Mouse (Mus musculus) heart, embryonic 11.5 days (tissue): ENCODE data around the gene Lipt2. TPM values are rescaled to one million over a fixed set of nuclear protein-coding genes. Genes with fewer than 3 reads are reported as not detected.
A peak's percentile ranks its signal among the peaks of the same experiment; 100 is the strongest.

ENCODE experiments used
- ATAC-seq: fragments of 200-750 bp; cut with Nextera tagmentation; replicated peaks from 2 replicates; pipeline ENCODE4 v1.8.0; 2017; ENCODE audit warnings: moderate library complexity; ENCODE audit not compliant: insufficient number of reproducible peaks, low FRiP score, low TSS enrichment
- H3K27ac ChIP-seq: fragments of 300-500 bp; sonication (generic); 2 replicates; pipeline ENCODE4 v1.5.1; 2014; ENCODE audit warnings: mild to moderate bottlenecking, low read depth, low read length
- H3K27me3 ChIP-seq: fragments of 300-500 bp; sonication (generic); 2 replicates; pipeline ENCODE4 v1.6.1; 2014; ENCODE audit warnings: mild to moderate bottlenecking, low read length, mixed read lengths; ENCODE audit not compliant: control insufficient read depth, insufficient read depth
- H3K36me3 ChIP-seq: fragments of 300-500 bp; sonication (generic); 2 replicates; pipeline ENCODE4 v1.6.1; 2014; ENCODE audit warnings: mild to moderate bottlenecking, low read length, moderate library complexity, mixed read lengths; ENCODE audit not compliant: control insufficient read depth, insufficient read depth
- H3K4me1 ChIP-seq: fragments of 300-500 bp; sonication (generic); 2 replicates; pipeline ENCODE4 v1.6.1; 2014; ENCODE audit warnings: low read length; ENCODE audit not compliant: control insufficient read depth, insufficient read depth
- H3K4me2 ChIP-seq: fragments of 300-500 bp; sonication (generic); 2 replicates; pipeline ENCODE4 v1.6.1; 2014; ENCODE audit warnings: mild to moderate bottlenecking, moderate library complexity
- H3K4me3 ChIP-seq: fragments of 300-500 bp; sonication (generic); 2 replicates; pipeline ENCODE4 v1.5.1; 2014; ENCODE audit warnings: low read depth, low read length
- H3K9ac ChIP-seq: fragments of 300-500 bp; sonication (generic); 2 replicates; pipeline ENCODE4 v1.6.1; 2014; ENCODE audit warnings: mild to moderate bottlenecking, low read depth, low read length, moderate library complexity
- H3K9me3 ChIP-seq: fragments of 300-500 bp; sonication (generic); replicated peaks from 2 replicates; pipeline ENCODE4 v1.6.1; 2016; ENCODE audit warnings: low read length; ENCODE audit not compliant: control insufficient read depth
- WGBS: fragments of 180-500 bp; shearing (Covaris S2); extraction: QIAGEN DNeasy Blood & Tissue Kit; methylation state at CpG from one replicate; pipeline ENCODE4 v1.1.7; 2014; ENCODE audit not compliant: insufficient replicate concordance; 5-methylcytosine and 5-hydroxymethylcytosine counted together
- polyA plus RNA-seq: library from polyadenylated mRNA; unstranded; fragments of >200 nt; fragmentation: Nextera tagmentation; extraction: Ambion mirVana; gene quantifications from 2 replicates; pipeline ENCODE4 v1.2.1, GENCODE M21; 2014

The Lipt2 gene
- polyA plus RNA-seq: 12.8 and 17.3 TPM in 2 replicates

DNA sequence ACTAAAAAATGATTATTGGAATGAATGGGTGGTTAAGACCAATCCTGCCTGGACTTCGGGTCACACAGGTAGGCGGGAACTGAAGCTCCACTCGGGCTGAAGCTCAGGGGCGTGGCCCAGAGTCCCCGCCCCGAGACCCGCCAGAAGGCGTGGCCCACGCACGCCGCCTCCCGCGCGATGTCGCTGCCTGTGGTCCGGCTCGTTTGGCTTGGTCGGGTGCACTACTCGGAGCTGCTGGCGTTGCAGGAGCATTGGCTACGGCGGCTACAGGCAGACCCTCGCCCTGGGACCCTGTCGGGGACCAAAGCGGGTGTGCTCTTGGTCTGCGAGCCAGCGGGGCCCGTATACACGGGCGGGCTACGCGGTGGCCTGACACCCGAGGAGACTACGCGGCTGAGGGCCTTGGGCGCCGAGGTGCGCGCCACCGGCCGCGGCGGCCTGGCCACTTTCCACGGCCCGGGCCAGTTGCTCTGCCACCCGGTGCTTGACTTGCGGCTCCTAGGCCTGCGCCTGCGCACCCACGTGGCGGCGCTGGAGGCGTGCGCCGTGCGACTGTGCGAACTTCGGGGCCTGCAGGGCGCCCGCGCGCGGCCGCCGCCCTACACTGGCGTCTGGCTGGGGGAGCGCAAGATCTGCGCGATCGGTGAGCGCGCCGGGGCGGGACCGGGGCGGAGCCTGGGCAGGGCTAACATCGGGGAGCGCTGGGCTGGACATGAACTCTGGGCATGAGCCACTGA lies at the start of gene Lipt2:
Lipt2 (plus strand) TSS at position 173 of the 737 bp plus-strand sequence.
- Histone ChIP-seq H3K9me3 (no peaks in the 10 kb centered on the region), H3K36me3 (no peaks in the 10 kb centered on the region), H3K4me1 (peaks cover 3% of the 10 kb centered on the region; the same call in 1 of the 2 replicates), H3K27ac (peak within 1 kb of the TSS; percentile 95), H3K9ac (peak within 1 kb of the TSS; percentile 97), H3K27me3 (no peaks in the 10 kb centered on the region), H3K4me2 (peak within 1 kb of the TSS; percentile 94), H3K4me3 (peak within 1 kb of the TSS; percentile 83)
- peak; percentile 98 for ATAC-seq
- under 1% methylated on average over 71 of the region's 78 CpGs for WGBS

DNA sequence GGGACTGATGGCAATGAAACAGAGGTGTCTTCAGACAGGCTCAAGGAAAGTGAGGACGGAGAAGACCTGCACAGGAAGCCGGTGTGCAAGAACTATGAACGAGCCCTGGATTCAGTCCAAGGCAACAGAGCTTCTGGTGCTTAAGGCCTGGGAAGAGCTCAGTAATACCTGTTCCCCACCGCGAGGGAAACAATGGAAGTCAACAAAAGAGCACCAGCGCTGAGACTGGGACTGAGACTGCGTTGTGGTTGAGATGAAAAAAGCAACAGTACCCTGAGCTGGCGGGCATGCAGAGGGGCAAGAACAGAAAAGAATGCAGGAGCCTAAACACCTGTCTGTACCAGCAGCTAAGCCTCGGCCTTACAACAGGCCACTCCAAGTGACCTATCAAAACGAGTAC lies 47.6 kb upstream of the Lipt2 start:
- Histone ChIP-seq H3K4me2 (no peak overlapping the region), H3K27me3 (no peaks in the 10 kb centered on the region), H3K4me1 (no peaks in the 10 kb centered on the region), H3K9ac (no peak overlapping the region), H3K4me3 (no peak overlapping the region), H3K27ac (no peak overlapping the region), H3K36me3 (peaks cover 5% of the 10 kb centered on the region; the same call in 1 of the 2 replicates), H3K9me3 (no peaks in the 10 kb centered on the region)
- ATAC-seq: no peak
- 78% methylated on average over 10 of the region's 10 CpGs for WGBS

DNA sequence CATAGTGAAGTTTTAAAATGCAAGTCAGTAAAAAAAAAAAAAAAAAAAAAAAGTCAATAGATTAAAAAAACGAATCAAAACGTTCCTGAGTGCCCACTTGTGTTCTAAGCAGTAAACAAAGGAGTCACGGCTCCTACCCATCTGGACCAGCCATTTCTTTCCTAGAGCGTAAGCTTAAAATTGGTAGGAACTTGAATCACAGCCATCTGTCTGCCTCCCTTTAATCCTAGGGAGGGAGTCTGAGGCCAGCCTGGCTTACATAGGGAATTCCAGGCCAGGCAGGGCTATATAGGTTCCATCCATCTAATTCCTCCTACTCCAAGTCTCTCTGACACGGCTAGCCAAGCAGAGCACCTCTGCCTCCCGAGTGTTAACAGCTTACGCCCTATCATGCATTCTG lies 45.3 kb upstream of the Lipt2 start:
- H3K27me3 ChIP-seq: no peaks in the 10 kb centered on the region
- H3K4me2 ChIP-seq: no peak overlapping the region
- H3K9ac ChIP-seq: no peak overlapping the region
- ATAC-seq: no peak
- H3K36me3 ChIP-seq: peaks cover 6% of the 10 kb centered on the region; the same call in 1 of the 2 replicates
- H3K4me3 ChIP-seq: no peak overlapping the region
- 81% methylated on average over 7 of the region's 7 CpGs for WGBS
- H3K27ac ChIP-seq: no peak overlapping the region
- no peaks in the 10 kb centered on the region for H3K4me1 ChIP-seq
- no peaks in the 10 kb centered on the region for H3K9me3 ChIP-seq

DNA sequence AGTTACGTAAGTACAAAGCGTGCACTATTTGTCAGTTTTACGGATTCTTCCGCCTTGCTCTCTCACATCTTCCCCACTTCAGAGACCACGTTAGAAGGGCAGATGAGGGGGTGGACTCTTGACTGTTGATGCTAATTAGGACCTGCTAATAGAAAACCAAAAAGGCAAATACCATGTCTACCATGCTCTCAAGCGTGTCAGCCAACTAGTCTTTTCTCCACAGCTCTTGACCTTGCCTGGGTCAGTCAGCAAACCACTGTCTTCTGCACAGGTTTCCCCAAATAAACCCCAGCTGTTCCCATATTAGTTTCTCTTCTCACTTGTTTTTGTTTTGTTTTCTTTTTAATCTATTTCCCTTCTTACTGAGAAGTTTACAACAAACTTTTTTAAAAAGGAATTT lies 44.8 kb upstream of the Lipt2 start:
- H3K27me3 ChIP-seq: no peaks in the 10 kb centered on the region
- H3K4me1 ChIP-seq: no peaks in the 10 kb centered on the region
- 91% methylated on average over 6 of the region's 6 CpGs for WGBS
- H3K27ac ChIP-seq: no peak overlapping the region
- no peak overlapping the region for H3K4me3 ChIP-seq
- no peaks in the 10 kb centered on the region for H3K9me3 ChIP-seq
- peaks cover 6% of the 10 kb centered on the region; the same call in 1 of the 2 replicates for H3K36me3 ChIP-seq
- no peak for ATAC-seq
- no peak overlapping the region for H3K9ac ChIP-seq
- H3K4me2 ChIP-seq: no peak overlapping the region

DNA sequence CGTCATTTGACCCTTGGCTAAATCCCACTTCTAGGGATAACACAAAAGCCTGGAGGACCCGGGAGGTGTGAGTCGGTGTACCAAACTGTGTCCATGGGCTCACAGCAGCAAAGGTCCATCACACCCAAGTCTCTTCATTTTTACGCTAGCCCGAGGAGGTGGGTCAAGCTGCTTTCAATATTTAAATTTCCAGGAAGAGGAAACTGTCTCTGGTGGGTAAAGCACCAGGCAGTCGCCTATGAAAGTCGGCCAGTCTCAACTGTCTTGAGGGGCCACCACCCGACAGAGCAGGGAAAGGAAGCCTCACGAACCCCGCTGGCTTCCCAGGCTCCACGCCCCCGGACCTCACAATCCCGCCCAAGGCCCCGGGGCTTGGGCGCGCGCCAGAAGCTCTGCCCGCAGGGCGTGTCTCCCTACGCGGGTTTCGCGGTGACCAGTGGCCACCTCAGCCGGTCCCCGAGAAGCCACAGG lies 38.3 kb upstream of the Lipt2 start:
- Histone ChIP-seq H3K4me1 (0 out of 2 replicates have a peak, but pooled peaks cover 3% of the 10 kb centered on the region), H3K4me3 (peak overlapping the region; percentile 95), H3K4me2 (peak overlapping the region; percentile 70), H3K36me3 (0 out of 2 replicates have a peak, but pooled peaks cover 2% of the 10 kb centered on the region), H3K27ac (peak overlapping the region; percentile 91), H3K9ac (peak overlapping the region; percentile 94), H3K27me3 (no peaks in the 10 kb centered on the region), H3K9me3 (no peaks in the 10 kb centered on the region)
- ATAC-seq: peak; percentile 66
- under 1% methylated on average over 25 of the region's 25 CpGs for WGBS

DNA sequence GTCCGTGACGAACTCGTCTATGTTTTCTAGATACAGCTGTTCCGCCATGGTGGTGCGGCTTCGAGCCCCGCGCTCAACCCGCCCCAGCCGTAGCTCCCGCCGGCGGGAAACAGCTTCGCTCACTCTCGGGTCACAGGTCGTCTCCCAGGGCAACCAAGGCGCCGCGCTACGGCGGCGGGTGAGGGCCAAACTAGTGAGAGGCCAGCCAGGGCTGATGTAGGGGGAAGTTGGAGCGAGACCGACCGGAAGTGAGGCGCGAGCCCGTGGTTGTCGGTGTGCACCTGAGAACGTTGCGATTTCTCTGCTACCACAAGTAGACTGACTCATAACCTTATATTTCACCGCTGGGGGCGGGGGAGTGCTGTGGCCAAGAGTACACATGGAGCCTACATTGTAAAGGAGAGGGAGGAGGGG lies 37.7 kb upstream of the Lipt2 start, which contains the start of gene Pold3:
Pold3 (minus strand) TSS at position 190 of the 414 bp plus-strand sequence.
- Histone ChIP-seq H3K4me2 (peak within 1 kb of the TSS; percentile 70), H3K4me3 (peak within 1 kb of the TSS; percentile 95), H3K27me3 (no peaks in the 10 kb centered on the region), H3K27ac (peak within 1 kb of the TSS; percentile 91), H3K36me3 (0 out of 2 replicates have a peak, but pooled peaks cover 2% of the 10 kb centered on the region), H3K9ac (peak within 1 kb of the TSS; percentile 94), H3K4me1 (0 out of 2 replicates have a peak, but pooled peaks cover 3% of the 10 kb centered on the region), H3K9me3 (no peaks in the 10 kb centered on the region)
- peak; percentile 90 for ATAC-seq
- under 1% methylated on average over 33 of the region's 33 CpGs for WGBS

DNA sequence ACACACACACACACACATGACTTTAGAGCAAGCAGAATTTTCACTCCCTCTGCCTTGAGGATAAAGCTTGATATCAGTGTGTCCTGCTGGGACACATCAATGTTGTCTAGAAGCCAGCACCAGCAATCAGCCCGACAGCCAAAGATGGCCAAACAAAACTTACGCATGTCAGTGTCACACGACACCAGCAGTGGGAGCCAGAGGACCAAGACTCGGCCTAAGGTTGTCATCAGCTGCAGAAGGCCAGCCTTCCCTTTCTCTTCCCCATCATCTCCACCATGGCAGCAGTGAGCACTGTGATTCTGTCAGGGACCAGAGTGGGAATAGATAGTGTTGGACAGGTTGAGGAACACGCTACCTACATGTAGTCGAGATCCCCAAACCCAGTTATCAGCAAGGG lies 35.6 kb upstream of the Lipt2 start:
- no peaks in the 10 kb centered on the region for H3K27me3 ChIP-seq
- no peak overlapping the region for H3K4me2 ChIP-seq
- H3K36me3 ChIP-seq: no peaks in the 10 kb centered on the region
- 0 out of 2 replicates have a peak, but pooled peaks cover 3% of the 10 kb centered on the region for H3K4me1 ChIP-seq
- H3K9me3 ChIP-seq: no peaks in the 10 kb centered on the region; the same call in 1 of the 2 replicates
- no peak overlapping the region for H3K27ac ChIP-seq
- no peak overlapping the region for H3K4me3 ChIP-seq
- 51% methylated on average over 6 of the region's 6 CpGs for WGBS
- no peak for ATAC-seq
- no peak overlapping the region for H3K9ac ChIP-seq

DNA sequence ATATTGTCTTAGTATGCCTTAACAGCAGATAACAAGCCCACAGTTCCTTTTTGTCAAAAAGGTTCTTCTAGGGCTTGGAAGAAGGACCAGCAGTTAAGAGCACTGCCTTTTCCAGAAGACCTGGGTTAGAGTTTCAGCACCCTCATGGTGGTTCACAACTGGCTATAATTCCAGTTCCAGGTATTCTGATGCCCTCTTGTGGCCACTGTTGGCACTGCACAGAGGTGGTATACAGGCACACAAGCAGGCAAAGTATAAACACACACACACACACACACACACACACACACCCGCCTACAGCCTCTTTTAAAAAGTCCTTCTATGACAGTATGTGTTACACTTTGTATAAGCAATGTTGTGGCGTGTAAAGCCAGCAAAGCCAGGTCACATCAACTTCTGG lies 34.9 kb upstream of the Lipt2 start:
- Histone ChIP-seq H3K36me3 (no peaks in the 10 kb centered on the region), H3K27ac (no peak overlapping the region), H3K4me3 (no peak overlapping the region), H3K9ac (no peak overlapping the region), H3K4me1 (0 out of 2 replicates have a peak, but pooled peaks cover 3% of the 10 kb centered on the region), H3K9me3 (no peaks in the 10 kb centered on the region; the same call in 1 of the 2 replicates), H3K27me3 (no peaks in the 10 kb centered on the region), H3K4me2 (no peak overlapping the region)
- 82% methylated on average over 2 of the region's 2 CpGs for WGBS
- ATAC-seq: no peak
